Mouse (Mus musculus) monocyte, adult 59 days (primary cell): ENCODE measurements around the gene Vat1. TPM values are rescaled to one million over a fixed set of nuclear protein-coding genes. Genes with fewer than 3 reads are reported as not detected.

Source experiments
- total RNA-seq, 2 experiments: library from RNA; stranded (reverse); gene quantifications; one replicate each; pipeline ENCODE4 v1.2.4; 2023

The Vat1 gene
- total RNA-seq = 10 to 100 TPM; 31.7 to 40.3 TPM

GRCm38 (mm10) chr11:101465869-101466551 lies at the start of gene Vat1:
Gene Vat1 (minus strand): TSS chr11:101466230.

GRCm38 (mm10) chr11:101464211-101465100 lies 1.6 kb downstream of the Vat1 start, which contains the start of gene Rnd2:
Gene Rnd2 (plus strand): TSS chr11:101464999.

GRCm38 (mm10) chr11:101448274-101448746 lies 17.7 kb downstream of the Vat1 start, which contains the start of gene Ifi35:
Gene Ifi35 (plus strand): TSS chr11:101448407.

GRCm38 (mm10) chr11:101442127-101442693 lies 23.8 kb downstream of the Vat1 start, which contains the start of gene Rpl27:
Gene Rpl27 (plus strand): TSS chr11:101442298.

DNA sequence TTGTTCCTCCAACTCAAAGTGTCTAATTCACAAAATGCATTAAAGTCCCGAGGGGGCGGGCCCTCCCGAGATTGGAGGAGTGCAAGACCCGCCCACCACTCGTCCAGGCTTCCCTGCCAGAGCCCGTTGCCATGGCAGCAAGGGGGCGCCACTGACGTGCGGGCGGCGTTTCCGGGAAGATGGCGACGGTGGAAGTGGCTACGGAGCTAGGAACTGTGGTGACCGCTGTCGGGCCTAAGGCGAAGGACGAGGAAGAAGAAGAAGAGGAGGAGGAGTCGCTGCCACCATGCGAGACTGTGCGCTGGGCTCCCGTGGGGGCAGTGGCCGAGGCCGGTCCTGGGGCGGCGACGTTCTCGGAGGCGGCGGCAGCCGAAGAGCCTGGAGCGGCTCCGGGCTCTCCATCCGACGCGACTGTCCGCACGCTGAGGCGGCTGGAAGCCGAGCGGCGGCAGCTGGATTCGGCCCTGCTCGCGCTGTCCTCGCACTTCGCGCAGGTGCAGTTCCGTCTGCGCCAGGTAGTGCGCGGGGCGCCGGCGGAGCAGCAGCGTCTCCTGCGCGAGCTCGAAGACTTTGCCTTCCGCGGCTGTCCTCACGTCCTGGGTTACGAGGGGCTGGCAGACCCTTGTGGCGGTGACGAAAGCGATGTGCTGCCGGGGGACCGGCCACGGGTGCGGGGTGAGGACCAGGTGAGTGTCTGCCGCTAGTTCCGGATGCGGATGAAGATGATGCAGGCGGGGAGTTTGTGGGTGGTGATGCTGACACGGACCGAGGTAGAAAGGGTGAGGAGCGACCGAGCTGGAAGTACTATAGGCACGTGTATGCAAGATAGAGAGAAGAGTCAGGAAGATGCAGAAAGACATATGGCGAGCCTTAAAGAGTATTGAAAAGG lies 40.9 kb downstream of the Vat1 start, which contains the start of the genes Rundc1 and Ptges3l:
Gene Rundc1 (plus strand): TSS at position 161 of the 889 bp plus-strand sequence.
Gene Ptges3l (minus strand): TSS at position 409 of the 889 bp plus-strand sequence.

GRCm38 (mm10) chr11:101424105-101424851 lies 41.8 kb downstream of the Vat1 start, which contains the start of gene Gm27029:
Gene Gm27029 (minus strand): TSS chr11:101424796.

DNA sequence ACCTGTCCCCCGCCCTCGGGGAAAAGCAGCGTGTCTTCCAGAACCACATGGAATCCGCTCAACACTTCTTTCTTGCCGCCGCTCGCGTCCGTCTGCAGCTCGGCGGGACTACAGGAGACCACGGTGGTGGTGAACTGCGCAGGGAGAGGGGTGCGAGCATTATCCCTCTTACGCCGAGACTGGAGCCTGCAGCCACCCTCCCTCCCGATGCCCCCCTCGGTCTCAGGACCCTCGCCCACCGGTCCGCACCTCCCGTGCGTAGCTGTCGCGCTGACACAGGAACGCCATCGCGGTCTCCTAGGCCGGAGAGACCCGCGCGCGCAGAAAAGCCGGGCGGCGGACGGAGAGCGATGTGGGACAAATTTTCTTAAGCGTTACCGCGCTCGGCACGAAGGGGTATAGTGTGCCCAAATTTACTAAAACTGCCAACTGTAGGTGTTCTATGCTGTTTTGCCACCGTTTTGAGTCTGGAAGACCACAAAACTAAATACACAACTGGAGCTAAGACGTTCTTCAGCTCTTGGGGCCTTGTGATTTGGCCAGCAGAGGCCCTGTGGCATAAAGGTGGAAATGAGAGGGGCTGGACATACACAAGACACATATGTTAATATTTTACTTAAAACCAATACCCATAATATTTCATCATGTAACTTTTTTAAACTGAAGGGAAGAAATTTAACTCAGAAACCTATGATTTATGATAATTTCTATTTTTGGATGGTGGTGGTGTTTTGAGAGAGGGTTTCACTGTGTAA lies 48.8 kb downstream of the Vat1 start, which contains the start of gene Aarsd1:
Gene Aarsd1 (minus strand): TSS at position 515 of the 755 bp plus-strand sequence.

Other genes with a start within 250 kb of the Vat1 start
- gene Ezh1, start 239.8 kb downstream of the Vat1 start, total RNA-seq = 10 to 100 TPM; 55.4 to 58.7 TPM
- gene Ramp2, start 220.2 kb downstream of the Vat1 start, total RNA-seq = not detected
- gene Vps25, start 212.5 kb downstream of the Vat1 start, total RNA-seq = 10 to 100 TPM; 61.8 to 65.1 TPM
- gene Wnk4, start 205.7 kb downstream of the Vat1 start, total RNA-seq = under 1 TPM in 1 of 2 experiments, not detected in 1; 0.21 TPM
- not detected for gene Cntd1, start 187.2 kb downstream of the Vat1 start, total RNA-seq
- gene Coa3, start 187.1 kb downstream of the Vat1 start, total RNA-seq = 10 to 100 TPM; 37.7 to 38.0 TPM
- 100 to 1,000 TPM; 158 to 172 TPM for gene Becn1, start 163.9 kb downstream of the Vat1 start, total RNA-seq
- gene Psme3, start 150.0 kb downstream of the Vat1 start, total RNA-seq = 10 to 100 TPM; 74.0 to 80.6 TPM
- 1 to 10 TPM; 3.5 to 4.1 TPM for gene Aoc2, start 141.2 kb downstream of the Vat1 start, total RNA-seq
- gene Aoc3, start 135.6 kb downstream of the Vat1 start, total RNA-seq = not detected
- not detected for gene G6pc, start 98.7 kb downstream of the Vat1 start, total RNA-seq
- gene Aarsd1, start 48.6 kb downstream of the Vat1 start, total RNA-seq = 10 to 100 TPM in 1 of 2 experiments, 1 to 10 TPM in 1; 9.5 to 13.1 TPM
- gene Gm27029, start 41.4 kb downstream of the Vat1 start, total RNA-seq = under 1 TPM in 1 of 2 experiments, not detected in 1; 0.66 TPM
- 10 to 100 TPM; 12.3 to 12.9 TPM for gene Rundc1, start 41.1 kb downstream of the Vat1 start, total RNA-seq
- gene Ptges3l, start 40.9 kb downstream of the Vat1 start, total RNA-seq = under 1 TPM; 0.36 to 0.73 TPM
- 100 to 1,000 TPM in 1 of 2 experiments, 10 to 100 TPM in 1; 49.3 to 126 TPM for gene Rpl27, start 23.9 kb downstream of the Vat1 start, total RNA-seq
- gene Ifi35, start 17.8 kb downstream of the Vat1 start, total RNA-seq = 10 to 100 TPM; 53.4 to 61.1 TPM
- gene Rnd2, start 1.2 kb downstream of the Vat1 start, total RNA-seq = 1 to 10 TPM in 1 of 2 experiments, under 1 TPM in 1; 0.94 to 1.6 TPM
- 1 to 10 TPM in 1 of 2 experiments, under 1 TPM in 1; 0.76 to 1.1 TPM for gene Brca1, start 85.7 kb upstream of the Vat1 start, total RNA-seq
- gene Nbr1, start 85.9 kb upstream of the Vat1 start, total RNA-seq = 100 to 1,000 TPM; 101 to 115 TPM
- gene Tmem106a, start 116.0 kb upstream of the Vat1 start, total RNA-seq = 10 to 100 TPM; 43.4 to 78.1 TPM
- gene Gm11634, start 133.0 kb upstream of the Vat1 start, total RNA-seq = not detected
- 10 to 100 TPM; 19.6 to 19.7 TPM for gene Rdm1, start 161.0 kb upstream of the Vat1 start, total RNA-seq
- gene Arl4d, start 199.3 kb upstream of the Vat1 start, total RNA-seq = 1 to 10 TPM; 2.3 to 4.5 TPM